Mouse (Mus musculus) forebrain, embryonic 11.5 days (tissue): ENCODE measurements around the gene Ybx2. TPM values are rescaled to one million over a fixed set of nuclear protein-coding genes. Genes with fewer than 3 reads are reported as not detected.
A peak's percentile ranks its signal among the peaks of the same experiment; 100 is the strongest.
"Not testable (repeated sequence)": the region's sequence is repeated elsewhere in the genome, so short reads cannot be mapped to it uniquely, and the experiment has no call there.

Experiments
- ATAC-seq: fragments of 200-750 bp; cut with Nextera tagmentation; replicated peaks from 2 replicates; pipeline ENCODE4 v1.8.0; 2017; ENCODE audit warnings: moderate TSS enrichment; ENCODE audit not compliant: low FRiP score
- DNase-seq: peaks from one replicate; pipeline ENCODE4 v3.0.0-alpha.2; 2017; ENCODE audit warnings: low spot score
- H3K27ac ChIP-seq: fragments of 300-500 bp; sonication (generic); 2 replicates; pipeline ENCODE4 v1.5.1; 2014; ENCODE audit warnings: low read depth, low read length
- H3K27me3 ChIP-seq: fragments of 300-500 bp; sonication (generic); 2 replicates; pipeline ENCODE4 v1.6.1; 2014; ENCODE audit warnings: mild to moderate bottlenecking, low read length, mixed read lengths; ENCODE audit not compliant: control insufficient read depth, insufficient read depth
- H3K36me3 ChIP-seq: fragments of 300-500 bp; sonication (generic); 2 replicates; pipeline ENCODE4 v1.6.1; 2014; ENCODE audit warnings: mild to moderate bottlenecking, low read length, moderate library complexity, mixed read lengths; ENCODE audit not compliant: control insufficient read depth, insufficient read depth
- H3K4me1 ChIP-seq: fragments of 300-500 bp; sonication (generic); replicated peaks from 2 replicates; pipeline ENCODE4 v1.6.1; 2014; ENCODE audit warnings: low read length, mixed read lengths; ENCODE audit not compliant: control insufficient read depth, insufficient read depth
- H3K4me2 ChIP-seq: fragments of 300-500 bp; sonication (generic); 2 replicates; pipeline ENCODE4 v1.6.1; 2014; ENCODE audit warnings: low read depth, mild to moderate bottlenecking, low read length, moderate library complexity, mixed read lengths; ENCODE audit not compliant: severe bottlenecking
- H3K4me3 ChIP-seq: fragments of 300-500 bp; sonication (generic); 2 replicates; pipeline ENCODE4 v1.5.1; 2014; ENCODE audit warnings: low read depth, low read length
- H3K9ac ChIP-seq: fragments of 300-500 bp; sonication (generic); 2 replicates; pipeline ENCODE4 v1.6.1; 2014; ENCODE audit warnings: low read length
- H3K9me3 ChIP-seq: fragments of 300-500 bp; sonication (generic); 2 replicates; pipeline ENCODE4 v1.6.1; 2016; ENCODE audit warnings: low read length, mixed read lengths; ENCODE audit not compliant: control insufficient read depth
- WGBS: fragments of 180-500 bp; shearing (Covaris S2); extraction: QIAGEN DNeasy Blood & Tissue Kit; methylation state at CpG from one replicate; pipeline ENCODE4 v1.1.7; 2014; 5-methylcytosine and 5-hydroxymethylcytosine counted together
- polyA plus RNA-seq: library from polyadenylated mRNA; unstranded; fragments of >200 nt; fragmentation: Nextera tagmentation; extraction: Ambion mirVana; gene quantifications from 2 replicates; pipeline ENCODE4 v1.2.1, GENCODE M21; 2014

Gene Ybx2
- polyA plus RNA-seq, 1 experiment from 2014 or later = 10.1 TPM

- Histone ChIP-seq H3K27me3 (no peaks in the 10 kb centered on the region), H3K9ac (no peak overlapping the region), H3K27ac (no peak overlapping the region), H3K9me3 (no peaks in the 10 kb centered on the region), H3K4me1 (peaks cover 18% of the 10 kb centered on the region), H3K36me3 (peaks cover 42% of the 10 kb centered on the region), H3K4me3 (no peak overlapping the region), H3K4me2 (no peak overlapping the region)
- ATAC-seq = no peak
- 86% methylated on average over 6 of the region's 6 CpGs for WGBS
- DNase-seq = no peak
Observed at GRCm38 (mm10) chr11:69911701-69912100, 23.9 kb upstream of the Ybx2 start.

GRCm38 (mm10) chr11:69912716-69913530 is 22.7 kb upstream of the Ybx2 start:
- Histone ChIP-seq H3K36me3 (peaks cover 42% of the 10 kb centered on the region), H3K4me1 (peaks cover 18% of the 10 kb centered on the region), H3K9me3 (no peaks in the 10 kb centered on the region), H3K4me2 (peak overlapping the region; percentile 99), H3K4me3 (peak overlapping the region; percentile 91), H3K9ac (peak overlapping the region; percentile 89), H3K27ac (no peak overlapping the region), H3K27me3 (no peaks in the 10 kb centered on the region)
- 79% methylated on average over 15 of the region's 15 CpGs for WGBS
- ATAC-seq (0 out of 2 replicates have a peak, but pooled peaks have one; percentile 11), DNase-seq (no peak)

GRCm38 (mm10) chr11:69913554-69914371 is 21.8 kb upstream of the Ybx2 start, which contains the start of gene Gps2:
Gene Gps2 (plus strand): TSS chr11:69913888.
- WGBS = 3% methylated on average over 61 of the region's 61 CpGs
- Histone ChIP-seq H3K27me3 (no peaks in the 10 kb centered on the region), H3K27ac (peak within 1 kb of the TSS; percentile 69), H3K9me3 (no peaks in the 10 kb centered on the region), H3K4me2 (peak within 1 kb of the TSS; percentile 99), H3K4me1 (peaks cover 20% of the 10 kb centered on the region), H3K4me3 (peak within 1 kb of the TSS; percentile 91), H3K36me3 (peaks cover 35% of the 10 kb centered on the region), H3K9ac (peak within 1 kb of the TSS; percentile 89)
- peak; percentile 86 for ATAC-seq
- DNase-seq = peak; percentile 94

GRCm38 (mm10) chr11:69914372-69914764 is 21.2 kb upstream of the Ybx2 start:
- Histone ChIP-seq H3K4me3 (peak overlapping the region; percentile 91), H3K9ac (peak overlapping the region; percentile 89), H3K36me3 (peaks cover 29% of the 10 kb centered on the region), H3K9me3 (no peaks in the 10 kb centered on the region), H3K27ac (peak overlapping the region; percentile 69), H3K4me1 (peaks cover 25% of the 10 kb centered on the region), H3K4me2 (peak overlapping the region; percentile 99), H3K27me3 (no peaks in the 10 kb centered on the region)
- WGBS = 4% methylated on average over 17 of the region's 17 CpGs
- DNase-seq (no peak), ATAC-seq (no peak)

- Histone ChIP-seq H3K27ac (no peak overlapping the region), H3K9me3 (no peaks in the 10 kb centered on the region), H3K4me2 (peak overlapping the region; percentile 99), H3K27me3 (no peaks in the 10 kb centered on the region), H3K36me3 (peaks cover 25% of the 10 kb centered on the region), H3K4me1 (peaks cover 29% of the 10 kb centered on the region), H3K9ac (peak overlapping the region; percentile 89), H3K4me3 (peak overlapping the region; percentile 91)
- ATAC-seq (no peak), DNase-seq (no peak)
- WGBS = 41% methylated on average over 9 of the region's 9 CpGs
Observed at GRCm38 (mm10) chr11:69914917-69915430, 20.6 kb upstream of the Ybx2 start.

GRCm38 (mm10) chr11:69915667-69916627 is 19.6 kb upstream of the Ybx2 start:
- peak overlapping the region; percentile 26; the same call in 1 of the 2 replicates for H3K4me2 ChIP-seq
- no peak for ATAC-seq
- H3K27ac ChIP-seq = no peak overlapping the region
- no peak overlapping the region for H3K4me3 ChIP-seq
- DNase-seq = no peak
- WGBS = 75% methylated on average over 5 of the region's 5 CpGs
- H3K36me3 ChIP-seq = peaks cover 25% of the 10 kb centered on the region
- 0 out of 2 replicates have a peak overlapping the region, but pooled peaks have one; percentile 12 for H3K9ac ChIP-seq
- H3K9me3 ChIP-seq = no peaks in the 10 kb centered on the region
- H3K27me3 ChIP-seq = no peaks in the 10 kb centered on the region
- H3K4me1 ChIP-seq = peaks cover 29% of the 10 kb centered on the region

GRCm38 (mm10) chr11:69916652-69917378 is 18.8 kb upstream of the Ybx2 start:
- peaks cover 29% of the 10 kb centered on the region for H3K4me1 ChIP-seq

More at GRCm38 (mm10) chr11:69916652-69917378, 18.8 kb upstream of the Ybx2 start:
- H3K4me2 ChIP-seq, H3K4me3 ChIP-seq, DNase-seq, H3K9ac ChIP-seq, ATAC-seq, H3K27me3 ChIP-seq, H3K27ac ChIP-seq, H3K9me3 ChIP-seq: not testable (repeated sequence)
- WGBS = 58% methylated on average over 7 of the region's 7 CpGs
- H3K36me3 ChIP-seq = peaks cover 23% of the 10 kb centered on the region
